Mouse (Mus musculus): ENCODE measurements around the gene Mitf.

- no peak for TF ChIP-seq POLR2A (IDR thresholded peaks at IDR 0.05; ENCODE audit: extremely low read depth, insufficient read depth, low read length)
- no peak for TF ChIP-seq CTCF (IDR thresholded peaks at IDR 0.05; ENCODE audit: extremely low read depth, insufficient read depth, low read length)
Observed at GRCm38 (mm10) chr6:97814191-97814590, 7.3 kb downstream of the Mitf start.

Data from cortical plate, adult 2 months (tissue).